Mouse (Mus musculus): ENCODE measurements around the gene Srrd.

DNA sequence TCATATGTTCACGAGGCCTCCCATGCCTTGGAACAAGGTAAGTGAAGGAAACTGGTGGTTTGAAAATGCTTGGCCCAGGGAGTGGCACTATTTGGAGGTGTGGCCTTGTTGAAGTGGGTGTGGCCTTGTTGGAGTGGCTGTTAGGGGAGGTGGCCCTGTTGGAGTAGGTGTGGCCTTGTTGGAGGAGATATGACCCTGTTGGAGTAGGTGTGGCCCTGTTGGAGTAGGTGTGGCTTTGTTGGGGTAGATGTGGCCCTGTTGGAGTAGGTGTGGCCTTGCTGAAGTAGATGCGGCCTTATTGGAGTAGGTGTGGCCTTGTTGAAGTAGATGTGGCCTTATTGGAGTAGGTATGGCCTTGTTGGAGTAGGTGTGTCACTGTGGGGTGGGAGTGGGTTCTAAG is 43.1 kb upstream of the Srrd start:
- TF ChIP-seq CTCF (IDR thresholded peaks at IDR 0.05) (no peak), EP300 (IDR thresholded peaks at IDR 0.05) (no peak)
